Mouse (Mus musculus): Measurements from ENCODE around the gene Fcgr1. TPM values are rescaled to one million over a fixed set of nuclear protein-coding genes. Genes with fewer than 3 reads are reported as not detected.

Fcgr1 gene
- total RNA-seq, 2 experiments from 2014 or later, result 0.84 to 0.88 TPM

DNA sequence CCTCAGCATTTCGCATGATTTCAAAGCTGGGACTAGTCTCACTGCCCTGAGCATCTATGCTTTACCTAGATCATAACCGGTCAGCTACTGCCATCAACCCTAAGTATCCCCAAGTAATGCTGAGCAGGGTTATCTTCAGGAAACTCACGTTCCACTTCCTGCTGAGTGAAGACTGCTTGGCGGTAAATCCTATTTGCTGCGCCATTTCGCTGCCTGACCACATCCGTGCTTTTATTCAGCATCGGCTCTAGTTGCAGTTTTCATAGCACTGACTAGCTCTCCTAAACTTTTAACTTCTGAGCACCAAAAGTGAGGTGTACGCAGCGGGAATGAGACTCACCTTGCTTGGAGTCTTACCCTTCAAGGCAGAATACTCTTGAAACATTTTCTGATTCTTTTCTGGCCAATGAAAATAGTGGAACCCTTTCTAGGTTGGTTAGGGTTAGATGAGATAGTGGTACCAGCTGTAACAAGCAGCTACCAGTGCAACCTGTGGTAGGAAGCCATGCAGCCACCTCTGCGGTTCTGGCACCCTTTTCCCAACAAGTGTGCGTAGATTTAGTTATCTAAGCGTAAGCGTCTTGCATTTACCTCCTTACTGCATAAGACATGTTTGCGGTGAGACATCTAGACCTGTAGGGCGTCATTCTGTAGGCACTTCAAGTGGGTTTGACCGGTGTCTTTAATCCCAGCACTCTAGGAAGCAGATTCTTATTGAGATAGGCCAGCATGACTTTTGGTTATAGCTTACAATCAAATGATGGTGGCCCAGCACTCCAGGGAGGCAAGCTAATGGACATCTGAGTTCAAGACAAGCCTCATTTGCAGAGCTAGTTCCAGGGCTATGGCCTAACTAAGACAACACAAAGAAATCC, 19.9 kb downstream of the Fcgr1 start:
- DNase-seq, result no peak

DNA sequence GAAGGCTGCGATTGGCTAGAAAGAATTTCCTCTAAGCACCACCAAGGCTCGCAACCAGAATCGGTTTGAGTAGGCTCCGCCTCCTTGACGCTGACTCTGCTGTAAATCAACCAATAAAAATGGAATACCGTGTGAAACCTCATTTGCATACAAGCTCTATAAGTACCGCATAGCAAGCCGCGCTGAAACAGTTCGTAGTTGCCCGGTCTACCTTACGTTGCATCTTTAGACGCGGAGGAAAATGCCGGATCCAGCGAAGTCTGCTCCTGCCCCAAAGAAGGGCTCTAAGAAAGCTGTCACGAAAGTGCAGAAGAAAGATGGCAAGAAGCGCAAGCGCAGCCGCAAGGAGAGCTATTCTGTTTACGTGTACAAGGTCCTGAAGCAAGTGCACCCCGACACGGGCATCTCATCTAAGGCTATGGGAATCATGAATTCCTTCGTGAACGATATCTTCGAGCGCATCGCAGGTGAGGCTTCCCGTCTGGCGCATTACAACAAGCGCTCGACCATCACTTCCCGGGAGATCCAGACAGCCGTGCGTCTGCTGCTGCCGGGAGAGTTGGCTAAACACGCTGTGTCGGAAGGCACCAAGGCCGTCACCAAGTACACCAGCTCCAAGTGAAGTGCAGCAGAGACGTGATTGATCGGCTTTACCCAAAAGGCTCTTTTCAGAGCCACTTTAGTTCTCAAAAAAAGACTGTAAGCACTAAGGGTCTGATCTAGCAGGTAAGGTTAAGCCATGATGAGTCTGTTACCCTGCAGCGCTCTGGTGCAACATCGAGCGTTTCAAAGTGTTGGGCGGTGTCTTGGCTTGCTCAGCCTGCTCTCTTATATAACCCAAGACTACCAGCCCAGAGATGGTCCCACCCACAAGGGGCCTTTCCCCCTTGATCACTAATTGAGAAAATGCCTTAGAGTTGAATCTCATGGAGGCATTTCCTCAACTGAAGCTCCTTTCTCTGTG, 24.0 kb downstream of the Fcgr1 start, which contains the start of gene Hist2h2bb:
TSS of gene Hist2h2bb (plus strand) at position 242 of the 964 bp plus-strand sequence.
- peak; percentile 89 for DNase-seq

DNA sequence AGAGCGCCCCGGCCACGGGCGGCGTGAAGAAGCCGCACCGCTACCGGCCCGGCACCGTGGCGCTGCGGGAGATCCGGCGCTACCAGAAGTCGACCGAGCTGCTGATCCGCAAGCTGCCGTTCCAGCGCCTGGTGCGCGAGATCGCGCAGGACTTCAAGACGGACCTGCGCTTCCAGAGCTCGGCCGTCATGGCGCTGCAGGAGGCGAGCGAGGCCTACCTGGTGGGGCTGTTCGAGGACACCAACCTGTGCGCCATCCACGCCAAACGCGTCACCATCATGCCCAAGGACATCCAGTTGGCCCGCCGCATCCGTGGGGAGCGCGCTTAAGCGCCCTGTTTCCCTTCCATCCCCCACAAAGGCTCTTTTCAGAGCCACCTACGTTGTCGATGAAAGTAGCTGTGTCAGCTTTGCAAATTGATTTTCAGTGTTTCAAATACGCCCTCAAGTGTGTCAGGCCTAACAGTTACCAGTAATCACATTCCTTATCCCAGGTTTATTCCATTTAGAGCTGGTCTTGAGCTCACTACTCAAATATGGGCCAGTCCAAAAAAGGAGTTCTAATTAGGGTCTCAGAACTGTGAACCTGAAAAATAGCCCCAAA, 24.9 kb downstream of the Fcgr1 start:
- DNase-seq, result peak; percentile 26

DNA sequence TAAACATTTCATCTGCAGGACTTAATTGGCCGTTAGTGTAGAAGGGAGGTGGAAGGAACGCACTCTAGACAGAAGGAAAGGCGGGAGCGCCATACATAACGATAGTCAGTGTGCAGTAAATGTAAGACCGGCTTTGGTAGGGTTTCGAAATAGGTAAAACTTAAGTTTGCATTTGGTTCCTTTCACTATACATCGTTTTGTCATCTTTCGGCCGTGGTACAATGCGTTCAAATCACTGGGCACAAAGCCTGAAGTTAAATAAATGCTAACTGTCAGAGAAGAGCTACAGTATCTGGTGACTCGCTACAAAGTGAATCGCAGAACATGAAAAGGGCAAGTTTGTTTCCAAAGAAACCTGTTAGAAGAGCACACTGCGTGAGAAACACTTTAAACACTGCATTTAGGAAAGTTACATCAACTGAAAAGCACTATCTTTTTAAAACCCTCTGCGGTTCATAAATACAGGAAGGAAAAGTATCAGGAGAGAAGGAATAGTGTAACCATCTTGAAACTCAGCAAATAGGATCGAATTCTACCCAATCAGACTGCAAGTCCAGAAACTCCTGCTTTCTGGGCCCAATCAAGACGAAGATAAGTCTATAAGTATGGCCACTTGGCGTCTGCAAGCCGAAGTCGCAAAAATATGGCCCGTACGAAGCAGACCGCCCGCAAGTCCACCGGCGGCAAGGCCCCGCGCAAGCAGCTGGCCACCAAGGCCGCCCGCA, 25.6 kb downstream of the Fcgr1 start, which contains the start of gene Hist2h3b:
TSS of gene Hist2h3b (plus strand) at position 604 of the 725 bp plus-strand sequence.
- DNase-seq, result peak; percentile 91

DNA sequence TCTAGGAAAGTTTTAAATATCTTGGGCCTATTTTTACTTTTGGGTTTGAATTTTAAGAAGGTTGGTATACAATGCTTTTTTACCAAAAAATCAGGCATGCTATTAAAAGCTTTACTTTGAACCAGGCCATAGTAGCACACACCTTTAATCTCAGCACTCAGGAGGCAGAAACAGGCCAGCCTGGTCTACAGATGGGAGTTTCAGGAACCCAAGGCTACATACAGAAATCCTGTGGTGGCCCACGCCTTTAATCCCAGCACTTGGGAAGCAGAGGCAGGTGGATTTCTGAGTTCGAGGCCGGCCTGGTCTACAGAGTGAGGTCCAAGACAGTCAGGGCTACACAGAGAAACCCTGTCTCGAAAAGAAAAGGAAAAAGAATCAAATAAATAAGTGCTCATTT, 26.2 kb downstream of the Fcgr1 start:
- no peak for DNase-seq

DNA sequence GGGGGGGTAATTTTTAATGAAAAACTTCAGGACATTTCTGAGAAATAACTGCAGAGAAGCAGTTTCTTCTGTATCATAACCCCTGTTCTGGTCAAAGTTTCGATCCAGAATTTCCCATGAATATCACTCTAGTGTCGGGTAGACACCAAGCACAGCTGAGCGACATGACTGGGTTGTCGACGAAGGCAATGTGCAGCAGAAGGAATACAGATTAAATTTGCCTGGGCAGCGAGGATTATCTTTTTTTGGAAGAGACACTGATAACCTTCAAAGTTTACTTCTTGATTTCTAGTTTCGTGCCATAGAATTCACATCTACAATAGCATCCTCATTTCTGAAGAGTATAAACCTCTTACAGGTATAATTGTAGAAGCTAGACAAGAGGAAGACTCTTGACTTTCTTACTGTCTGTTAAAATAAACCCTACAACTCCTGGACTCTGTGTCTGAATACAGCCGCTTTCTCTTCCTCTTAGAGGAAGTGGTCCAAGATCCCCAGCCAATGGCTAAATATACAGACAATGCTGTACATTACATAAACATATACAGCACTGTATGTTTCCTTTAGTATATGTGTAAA, 27.5 kb downstream of the Fcgr1 start:
- DNase-seq, result no peak

DNA sequence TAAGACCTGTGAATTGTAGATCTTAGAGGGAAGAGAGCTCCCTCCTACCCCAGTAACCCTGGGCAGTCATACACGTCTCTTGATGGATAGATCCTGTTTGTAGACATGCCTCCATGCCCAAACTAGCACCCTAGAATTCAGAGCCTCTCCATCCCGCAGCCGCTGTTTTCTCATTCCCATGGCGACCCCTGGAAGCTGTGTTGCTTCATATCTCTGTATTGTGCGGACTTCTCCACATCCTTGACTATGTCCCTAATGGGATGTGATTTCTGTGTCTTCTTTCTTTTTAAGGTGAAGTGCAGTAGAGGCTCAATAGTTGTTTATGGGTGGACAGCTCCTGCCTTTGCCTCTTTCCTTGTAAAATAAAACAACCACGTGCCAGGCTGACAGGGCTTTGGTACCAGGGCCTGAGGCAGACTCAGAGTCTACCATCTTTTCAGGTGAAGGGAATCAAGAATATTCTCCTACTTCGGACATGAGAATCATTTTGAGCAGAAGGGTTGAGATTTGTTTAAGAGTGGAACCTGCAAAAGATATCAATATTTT, 29.3 kb downstream of the Fcgr1 start:
- DNase-seq, result no peak

DNA sequence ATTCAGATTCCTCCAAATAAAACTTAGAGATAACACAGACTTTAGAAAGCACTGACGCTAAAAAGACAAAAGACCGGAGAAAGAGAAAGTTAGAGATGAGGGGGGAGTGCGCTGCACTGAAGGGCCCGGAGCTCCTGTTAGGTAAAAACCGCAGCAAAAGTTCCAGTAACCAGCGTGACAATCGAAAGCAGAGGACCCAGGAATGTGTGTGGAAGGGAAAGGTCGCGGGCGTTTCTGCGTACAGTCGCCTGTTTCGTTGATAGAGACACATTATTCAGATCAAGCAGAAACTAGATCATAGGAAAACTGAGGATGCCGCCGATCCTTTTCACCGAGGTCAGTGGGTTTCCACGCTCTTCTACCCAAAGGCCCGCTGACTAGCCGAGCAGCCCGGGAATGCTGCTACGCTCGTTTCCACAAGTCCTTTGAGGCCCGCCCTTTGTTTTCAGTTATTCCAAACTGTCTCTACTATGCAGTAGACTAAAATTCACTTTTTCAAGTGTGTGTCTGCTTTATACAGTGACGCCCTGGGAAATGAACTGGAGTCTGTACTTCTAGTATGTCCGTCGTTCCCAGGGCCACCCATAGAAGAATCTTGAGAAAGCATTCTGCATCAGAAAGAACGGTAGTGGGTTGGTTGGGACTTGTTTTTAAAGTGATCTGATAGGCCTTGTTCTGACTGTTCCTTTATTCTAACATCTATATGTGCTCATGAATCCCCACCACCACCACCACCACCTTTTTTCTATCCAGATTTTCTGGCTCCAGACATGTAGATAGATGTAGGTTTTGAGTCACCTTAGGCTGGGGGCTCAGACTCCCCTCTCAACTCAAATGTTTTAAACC, 30.0 kb downstream of the Fcgr1 start:
- DNase-seq, result peak; percentile 66

DNA sequence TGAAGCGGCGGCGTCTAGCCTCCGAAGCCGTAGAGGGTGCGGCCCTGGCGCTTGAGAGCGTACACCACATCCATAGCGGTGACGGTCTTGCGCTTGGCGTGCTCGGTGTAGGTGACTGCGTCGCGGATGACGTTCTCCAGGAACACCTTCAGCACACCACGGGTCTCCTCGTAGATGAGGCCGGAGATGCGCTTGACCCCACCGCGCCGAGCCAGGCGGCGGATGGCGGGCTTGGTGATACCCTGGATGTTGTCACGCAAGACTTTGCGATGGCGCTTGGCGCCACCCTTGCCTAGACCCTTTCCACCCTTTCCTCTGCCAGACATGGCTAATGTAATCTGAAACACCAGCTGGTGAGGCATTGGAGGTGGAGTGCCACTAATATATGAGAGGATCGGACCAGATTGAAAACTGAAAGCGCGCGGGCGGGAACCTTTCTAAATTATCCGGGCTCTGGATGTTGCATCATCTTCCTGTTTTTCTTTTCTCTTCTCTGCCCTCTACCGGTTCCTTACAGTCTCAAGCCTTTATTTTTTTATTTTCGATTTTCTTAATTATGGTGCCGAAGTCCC, 30.7 kb downstream of the Fcgr1 start, which contains the start of gene Hist2h4:
TSS of gene Hist2h4 (minus strand) at position 333 of the 572 bp plus-strand sequence.
- DNase-seq, result peak; percentile 95

DNA sequence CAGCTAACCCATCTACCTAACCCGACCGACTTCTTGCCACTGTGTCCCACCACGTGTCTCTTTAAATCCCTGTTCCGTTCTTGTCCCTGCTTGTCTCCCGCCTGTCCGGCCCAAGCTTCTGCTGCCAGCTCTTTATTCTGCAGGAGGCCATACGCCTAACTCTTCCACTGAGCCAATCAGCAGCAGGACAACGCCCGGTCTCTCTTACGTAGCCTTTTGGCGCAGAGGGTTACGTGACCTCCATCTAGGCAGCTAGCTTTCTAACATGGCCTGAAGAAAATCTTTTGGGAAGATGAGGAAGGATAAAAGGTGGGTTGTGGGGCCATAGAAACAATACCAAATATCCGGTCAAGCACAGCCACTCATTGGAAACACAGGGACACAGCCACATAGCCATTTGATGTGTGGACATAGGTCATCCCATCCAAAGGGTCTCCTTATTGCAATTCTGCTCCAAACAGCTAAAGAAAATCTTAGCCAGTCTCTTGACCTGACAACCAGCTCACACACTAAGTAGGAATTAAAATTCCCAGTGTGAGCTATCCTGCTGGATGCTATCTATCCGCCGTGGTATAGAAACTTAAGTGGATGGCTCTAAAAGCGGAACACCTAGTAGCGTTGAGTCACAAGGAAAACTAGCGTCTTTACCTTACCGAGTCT, 31.4 kb downstream of the Fcgr1 start:
- DNase-seq, result peak; percentile 88

DNA sequence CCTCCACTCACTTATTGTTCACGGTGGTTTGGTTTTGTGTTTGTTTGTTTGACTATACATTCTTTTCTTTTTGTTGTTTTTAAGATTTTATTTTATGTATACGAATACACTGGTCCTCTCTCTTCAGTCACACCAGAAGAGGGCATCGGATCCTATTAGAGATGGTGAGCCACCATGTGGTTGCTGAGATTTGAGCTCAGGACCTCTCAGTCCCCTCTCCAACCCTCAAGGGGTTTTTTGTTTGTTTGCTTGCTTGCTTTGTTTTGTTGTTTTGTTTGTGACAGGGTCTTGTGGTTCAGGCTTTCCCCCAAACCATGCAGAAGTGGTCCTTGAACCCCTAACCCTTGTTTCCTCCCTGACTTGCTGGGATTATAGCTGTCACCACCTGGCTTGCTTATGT, 32.1 kb downstream of the Fcgr1 start:
- DNase-seq, result no peak

DNA sequence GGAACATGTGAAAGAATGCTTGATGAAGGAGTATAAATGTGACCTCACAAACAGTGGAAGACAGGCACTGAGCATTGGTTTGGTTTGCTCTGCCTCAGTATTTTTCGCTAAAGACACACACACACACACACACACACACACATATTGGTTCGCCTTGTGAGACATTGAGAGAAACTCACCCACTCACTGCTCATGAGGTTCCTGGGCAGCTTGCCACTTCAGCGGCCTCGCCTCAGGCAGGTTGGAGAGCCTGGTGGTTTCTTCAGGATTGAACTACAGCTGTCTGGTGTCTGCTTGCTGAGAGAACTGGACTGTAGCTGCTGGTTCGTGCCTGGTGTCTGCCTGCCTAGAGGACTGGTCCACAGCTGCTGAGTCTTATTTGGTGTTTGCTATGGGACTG, 33.5 kb downstream of the Fcgr1 start:
- no peak for DNase-seq

DNA sequence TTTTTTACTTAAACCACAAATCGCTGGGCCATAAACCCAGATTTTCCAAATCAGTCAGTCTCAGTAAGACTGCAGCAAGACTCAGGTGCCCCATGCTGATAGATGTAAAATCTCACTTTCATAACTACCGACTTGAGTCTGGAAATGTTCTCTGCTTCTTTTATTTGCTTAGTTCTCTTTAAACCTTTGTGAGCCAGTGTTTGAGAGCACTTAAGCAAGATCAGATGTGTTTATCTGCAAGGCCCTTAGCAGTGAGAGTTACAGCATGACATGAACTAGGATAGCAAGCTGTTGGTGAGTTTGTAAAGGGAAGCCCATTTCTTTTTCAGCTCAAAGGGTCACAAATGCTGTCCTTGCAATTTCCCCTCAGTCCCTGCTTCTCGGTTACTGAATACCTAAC, 36.6 kb downstream of the Fcgr1 start:
- DNase-seq, result no peak

DNA sequence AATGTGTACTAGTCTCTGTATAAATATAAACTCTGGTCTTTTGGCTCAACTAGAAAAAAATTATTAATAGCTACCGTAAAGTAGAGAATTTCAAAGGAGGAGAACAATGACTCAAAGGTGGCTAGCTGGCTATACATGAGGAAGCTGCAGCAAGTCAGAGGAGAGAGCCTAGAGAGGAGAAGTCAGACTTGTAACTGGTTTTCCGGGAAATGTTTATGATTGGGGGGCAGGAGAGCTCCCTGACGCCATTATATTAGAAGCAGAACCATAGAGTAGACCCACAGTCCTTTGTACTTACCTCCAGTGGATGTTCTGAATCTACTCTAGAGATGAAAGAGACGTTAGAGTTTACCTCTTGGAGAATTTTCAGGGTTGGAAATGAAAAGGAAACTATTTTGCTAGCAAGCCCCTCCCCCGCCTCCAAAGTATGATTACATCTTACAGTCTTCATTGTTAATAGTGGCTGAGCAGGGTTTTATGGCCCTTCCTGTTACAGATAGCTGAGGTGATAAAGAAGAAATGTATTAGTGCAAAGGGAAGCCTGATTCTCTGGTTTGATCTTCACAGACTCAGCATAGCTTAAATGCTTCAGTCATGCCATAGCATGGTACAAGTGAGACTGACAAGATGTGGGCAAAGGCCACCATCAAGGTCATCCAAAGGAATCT, 37.7 kb downstream of the Fcgr1 start:
- DNase-seq, result no peak

DNA sequence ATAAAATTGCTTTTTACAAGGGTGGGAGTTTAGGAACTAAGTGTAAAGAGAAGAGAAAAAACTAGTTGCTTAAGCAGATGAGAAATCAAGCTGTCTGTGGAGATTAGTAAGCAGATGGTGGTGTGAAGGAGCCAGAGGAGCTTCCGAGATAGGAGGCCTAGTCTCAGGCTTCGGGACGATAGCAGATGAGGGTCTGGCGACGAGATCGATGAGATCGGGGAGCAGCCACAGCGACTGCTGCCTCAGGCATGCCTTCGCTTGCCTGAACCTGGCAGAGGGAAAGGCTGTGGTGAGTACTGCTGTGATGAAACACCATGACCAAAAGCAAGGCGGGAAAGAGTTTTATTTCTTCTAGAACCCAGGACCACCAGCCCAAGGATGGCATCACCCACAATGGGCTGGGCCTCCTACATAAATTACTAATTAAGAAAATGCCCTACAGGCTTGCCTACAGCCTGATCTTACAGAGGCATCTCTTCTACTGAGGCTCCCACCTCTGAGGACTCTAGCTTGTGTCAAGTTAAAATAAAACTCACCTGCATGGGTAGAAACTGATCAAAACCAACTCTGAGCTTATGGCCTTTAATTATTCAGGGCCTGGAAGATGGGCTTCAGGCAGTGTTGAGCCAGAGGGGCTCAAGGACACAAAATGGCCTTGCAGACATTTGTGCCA, 39.0 kb downstream of the Fcgr1 start:
- no peak for DNase-seq

DNA sequence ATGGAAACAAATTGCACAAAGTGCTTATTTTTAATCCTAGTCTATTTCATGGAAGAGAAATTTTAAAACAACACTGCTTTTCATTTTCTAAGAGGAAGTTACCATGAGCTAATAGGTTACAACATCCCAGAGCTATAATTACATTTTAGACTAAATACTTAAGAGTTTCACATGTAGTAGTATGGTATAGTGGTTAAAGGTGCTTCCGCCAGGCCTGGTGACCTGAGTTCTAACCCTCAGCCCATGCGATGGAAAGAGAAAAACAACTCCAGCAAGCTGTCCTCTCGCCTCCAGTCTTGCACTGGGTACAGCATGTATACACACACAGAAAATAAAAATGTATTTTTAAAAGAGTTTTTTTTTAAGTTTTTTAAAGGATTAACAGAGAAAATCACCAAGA, 42.0 kb downstream of the Fcgr1 start:
- DNase-seq, result no peak

DNA sequence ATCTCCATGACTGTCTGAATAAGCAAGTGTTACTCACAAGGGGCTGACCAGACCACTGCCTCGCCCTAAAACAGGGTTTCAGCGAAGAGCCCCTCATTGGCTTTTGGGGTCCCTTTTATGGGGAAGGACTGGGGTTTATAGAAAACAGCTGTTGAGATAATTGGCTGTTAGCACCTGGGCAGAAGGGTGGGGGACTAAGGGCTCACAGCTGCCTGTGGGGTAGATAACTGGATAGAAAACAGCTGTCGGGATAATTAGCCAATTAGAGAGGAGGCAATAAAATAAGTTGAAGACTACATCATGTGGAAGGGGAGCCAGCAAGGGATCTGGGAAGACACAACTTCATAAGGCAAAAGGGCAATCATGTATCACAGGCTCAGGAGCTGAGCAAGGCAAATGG, 42.9 kb downstream of the Fcgr1 start:
- no peak for DNase-seq

DNA sequence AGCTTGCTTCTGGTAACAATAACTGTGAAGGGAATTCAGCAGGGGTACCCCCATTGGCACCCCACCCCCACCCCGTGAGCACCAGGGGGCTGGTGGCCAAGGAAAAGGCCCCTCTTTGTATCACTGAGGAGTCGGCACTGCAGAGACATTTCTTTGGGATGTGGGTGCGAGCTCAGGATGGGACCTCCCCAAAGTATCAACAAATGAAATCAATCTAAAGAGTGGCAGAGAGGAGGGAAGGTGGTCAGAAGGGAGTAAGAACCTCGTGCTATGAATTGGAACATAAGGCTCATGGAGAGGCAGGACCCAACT, 44.8 kb downstream of the Fcgr1 start:
- DNase-seq, result no peak
